Mouse (Mus musculus) heart, postnatal 0 days (tissue): ENCODE data around the gene Slc13a3. TPM values are rescaled to one million over a fixed set of nuclear protein-coding genes. Genes with fewer than 3 reads are reported as not detected.

Source experiments
- ATAC-seq: fragments of 200-750 bp; cut with Nextera tagmentation; 2 replicates; pipeline ENCODE4 v1.8.0; 2017; ENCODE audit warnings: low read depth, moderate number of reproducible peaks, moderate library complexity; ENCODE audit not compliant: insufficient read depth
- DNase-seq: peaks from one replicate; pipeline ENCODE4 v3.0.0-alpha.2; 2016; ENCODE audit warnings: low spot score
- H3K27ac ChIP-seq: fragments of 300-500 bp; sonication (generic); 2 replicates; pipeline ENCODE4 v1.5.1; 2014; ENCODE audit warnings: low read depth, mild to moderate bottlenecking
- H3K27me3 ChIP-seq: fragments of 300-500 bp; sonication (generic); 2 replicates; pipeline ENCODE4 v1.6.1; 2014; ENCODE audit warnings: low read length, mixed read lengths; ENCODE audit not compliant: control insufficient read depth, insufficient read depth
- H3K36me3 ChIP-seq: fragments of 300-500 bp; sonication (generic); replicated peaks from 2 replicates; pipeline ENCODE4 v1.6.1; 2014; ENCODE audit warnings: low read length, mixed read lengths; ENCODE audit not compliant: control insufficient read depth, insufficient read depth
- H3K4me1 ChIP-seq: fragments of 300-500 bp; sonication (generic); 2 replicates; pipeline ENCODE4 v1.6.1; 2014; ENCODE audit warnings: antibody characterized with exemption; ENCODE audit not compliant: control insufficient read depth, insufficient read depth
- H3K4me2 ChIP-seq: fragments of 300-500 bp; sonication (generic); 2 replicates; pipeline ENCODE4 v1.6.1; 2014; ENCODE audit warnings: low read depth, mild to moderate bottlenecking, low read length, moderate library complexity
- H3K4me3 ChIP-seq: fragments of 300-500 bp; sonication (generic); 2 replicates; pipeline ENCODE4 v1.5.1; 2014; ENCODE audit warnings: low read depth, low read length
- H3K9ac ChIP-seq: fragments of 300-500 bp; sonication (generic); replicated peaks from 2 replicates; pipeline ENCODE4 v1.6.1; 2014; ENCODE audit warnings: low read depth, low read length, mixed read lengths
- H3K9me3 ChIP-seq: fragments of 300-500 bp; sonication (generic); replicated peaks from 2 replicates; pipeline ENCODE4 v1.6.1; 2016; ENCODE audit warnings: low read length; ENCODE audit not compliant: control insufficient read depth
- CTCF ChIP-seq: IDR thresholded peaks from 2 replicates; pipeline ENCODE4 v1.5.1; 2016; ENCODE audit warnings: antibody characterized with exemption, control low read depth, low read depth
- EP300 ChIP-seq: IDR thresholded peaks from 2 replicates; pipeline ENCODE4 v1.6.1; 2016; ENCODE audit warnings: antibody characterized with exemption, low read depth
- WGBS: fragments of 180-500 bp; shearing (Covaris S2); extraction: QIAGEN DNeasy Blood & Tissue Kit; methylation state at CpG from one replicate; pipeline ENCODE4 v1.1.7; 2014; 5-methylcytosine and 5-hydroxymethylcytosine counted together
- polyA plus RNA-seq: library from polyadenylated mRNA; unstranded; fragments of >200 nt; fragmentation: Nextera tagmentation; extraction: Ambion mirVana; gene quantifications from 2 replicates; pipeline ENCODE4 v1.2.1, GENCODE M21; 2015
- total RNA-seq: library from RNA; depleted of rRNA; stranded (reverse); fragments of >200 nt; gene quantifications from 2 replicates; pipeline ENCODE4 v1.2.3, GENCODE M21; 2014; ENCODE audit warnings: low replicate concordance

The Slc13a3 gene
- total and polyA plus RNA-seq, 2 experiments from 2014 or later, result 0.16 TPM; not detected in 1

DNA sequence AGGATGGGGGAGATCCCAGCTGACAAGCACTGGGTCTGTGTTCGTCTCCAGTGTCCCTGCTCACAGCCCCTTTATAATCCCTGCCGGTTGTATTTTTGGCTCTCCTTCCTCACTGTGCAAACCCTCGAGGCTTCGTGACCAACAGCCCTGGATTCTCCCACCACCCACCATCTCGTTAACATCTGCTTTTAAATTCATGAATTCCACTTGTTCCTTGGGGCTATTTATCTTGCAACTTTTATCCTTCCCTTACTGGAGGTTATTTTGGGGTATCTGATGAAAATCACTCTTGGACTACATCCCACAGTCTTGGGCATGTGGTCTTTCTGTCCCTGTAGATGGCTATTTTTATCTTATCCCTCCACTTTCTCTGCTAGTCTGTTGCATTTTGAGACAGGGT, 37.4 kb upstream of the Slc13a3 start:
- no peak for DNase-seq
- no peak overlapping the region for H3K4me2 ChIP-seq
- 25% methylated on average over 5 of the region's 5 CpGs for WGBS
- no peak overlapping the region for H3K9ac ChIP-seq
- no peak for ATAC-seq
- H3K27me3 ChIP-seq, result no peaks in the 10 kb centered on the region
- H3K4me1 ChIP-seq, result 0 out of 2 replicates have a peak, but pooled peaks cover 10% of the 10 kb centered on the region
- no peaks in the 10 kb centered on the region for H3K9me3 ChIP-seq
- H3K36me3 ChIP-seq, result no peaks in the 10 kb centered on the region
- no peak overlapping the region for H3K4me3 ChIP-seq
- no peak overlapping the region for H3K27ac ChIP-seq
- no peak for TF ChIP-seq CTCF
- TF ChIP-seq EP300, result no peak

DNA sequence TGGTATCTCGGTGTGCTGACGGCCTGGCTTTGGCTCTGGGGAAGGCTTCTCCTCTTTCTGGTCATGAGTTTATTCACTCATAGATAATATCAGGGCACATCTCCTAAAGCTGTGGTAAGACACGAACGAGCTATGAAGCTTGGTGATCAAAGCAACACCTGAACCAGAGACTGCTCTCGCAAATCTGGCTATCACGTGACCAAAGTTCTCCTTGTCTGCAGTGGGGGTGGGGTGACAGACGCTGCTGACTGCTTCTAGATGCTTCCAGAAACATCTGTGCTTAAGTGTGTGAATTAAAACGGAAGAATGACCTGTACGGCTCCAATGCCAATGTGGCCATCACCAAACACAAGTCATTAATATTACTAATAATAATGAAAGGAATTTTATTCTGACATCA, 36.7 kb upstream of the Slc13a3 start:
- no peak for ATAC-seq
- TF ChIP-seq EP300 (no peak), CTCF (no peak)
- no peak overlapping the region for H3K4me2 ChIP-seq

DNA sequence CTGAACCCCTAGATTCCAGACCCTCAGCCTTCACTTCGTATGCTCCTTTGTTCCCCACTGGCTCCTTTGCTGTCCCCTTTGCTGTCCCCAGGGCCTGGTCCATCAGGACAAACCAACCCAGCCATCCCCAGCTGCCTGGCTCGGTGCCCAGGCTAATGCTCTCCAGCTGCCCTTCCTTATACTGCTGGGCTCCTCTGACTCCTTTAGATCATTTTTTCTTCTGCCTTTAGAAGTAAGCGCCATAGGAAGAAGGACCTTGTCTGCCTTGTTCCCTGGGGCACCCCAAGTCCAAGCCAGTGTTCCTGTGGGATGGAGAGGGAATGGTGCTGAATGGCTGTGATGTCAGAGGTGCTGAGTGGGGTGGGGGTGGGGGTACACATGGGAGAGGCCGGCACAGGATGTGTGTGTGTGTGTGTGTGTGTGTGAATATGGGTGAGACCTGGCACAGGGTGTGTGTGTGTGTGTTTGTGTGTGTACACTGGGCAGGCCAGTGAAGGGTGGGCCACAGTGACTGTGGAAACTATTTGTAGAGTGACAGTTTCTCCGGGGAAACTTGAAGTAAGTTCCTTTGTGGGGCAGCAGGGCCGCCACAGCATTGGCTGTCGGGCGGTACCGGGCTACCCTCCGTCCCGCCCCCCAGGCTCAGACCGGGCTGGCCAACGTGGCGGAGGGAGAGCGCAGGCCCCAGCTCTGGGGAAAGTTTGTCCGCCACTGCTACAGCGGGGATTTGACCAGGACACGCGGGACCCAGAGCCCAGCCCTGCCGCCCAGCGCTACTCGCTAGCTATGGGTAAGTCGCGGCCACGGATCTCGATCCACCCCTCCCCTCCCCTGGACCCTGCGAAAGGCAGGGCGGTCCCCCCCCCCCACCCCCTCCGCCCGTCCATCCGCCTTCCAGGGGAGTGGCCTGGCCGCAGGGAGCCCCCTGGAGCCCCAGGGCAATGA, 30.5 kb upstream of the Slc13a3 start, which contains the start of gene Slc2a10:
TSS of gene Slc2a10 (plus strand) at position 529 of the 945 bp plus-strand sequence.
- peak within 1 kb of the TSS; percentile 83 for H3K4me2 ChIP-seq
- no peaks in the 10 kb centered on the region for H3K9me3 ChIP-seq
- DNase-seq (peak; percentile 26), ATAC-seq (peak; percentile 81)
- no peaks in the 10 kb centered on the region for H3K36me3 ChIP-seq
- WGBS, result 5% methylated on average over 25 of the region's 32 CpGs
- peak within 1 kb of the TSS; percentile 53 for H3K4me3 ChIP-seq
- H3K27me3 ChIP-seq, result peaks cover 11% of the 10 kb centered on the region; the same call in 1 of the 2 replicates
- TF ChIP-seq CTCF (no peak), EP300 (no peak)
- H3K4me1 ChIP-seq, result peaks cover 7% of the 10 kb centered on the region; the same call in 1 of the 2 replicates
- peak within 1 kb of the TSS; percentile 63 for H3K9ac ChIP-seq
- H3K27ac ChIP-seq, result 0 out of 2 replicates have a peak within 1 kb of the TSS, but pooled peaks have one; percentile 50

More for the DNA sequence above, 36.7 kb upstream of the Slc13a3 start:
- 0 out of 2 replicates have a peak, but pooled peaks cover 10% of the 10 kb centered on the region for H3K4me1 ChIP-seq
- no peak overlapping the region for H3K4me3 ChIP-seq
- peaks cover 7% of the 10 kb centered on the region; the same call in 1 of the 2 replicates for H3K27me3 ChIP-seq
- WGBS, result 46% methylated on average over 9 of the region's 9 CpGs
- H3K9me3 ChIP-seq, result no peaks in the 10 kb centered on the region
- no peak for DNase-seq
- no peak overlapping the region for H3K27ac ChIP-seq
- H3K36me3 ChIP-seq, result no peaks in the 10 kb centered on the region
- H3K9ac ChIP-seq, result no peak overlapping the region

GRCm38 (mm10) chr2:165498816-165499215, 25.8 kb upstream of the Slc13a3 start:
- no peak overlapping the region for H3K27ac ChIP-seq
- WGBS, result 51% methylated on average over 6 of the region's 6 CpGs
- ATAC-seq, result no peak

DNA sequence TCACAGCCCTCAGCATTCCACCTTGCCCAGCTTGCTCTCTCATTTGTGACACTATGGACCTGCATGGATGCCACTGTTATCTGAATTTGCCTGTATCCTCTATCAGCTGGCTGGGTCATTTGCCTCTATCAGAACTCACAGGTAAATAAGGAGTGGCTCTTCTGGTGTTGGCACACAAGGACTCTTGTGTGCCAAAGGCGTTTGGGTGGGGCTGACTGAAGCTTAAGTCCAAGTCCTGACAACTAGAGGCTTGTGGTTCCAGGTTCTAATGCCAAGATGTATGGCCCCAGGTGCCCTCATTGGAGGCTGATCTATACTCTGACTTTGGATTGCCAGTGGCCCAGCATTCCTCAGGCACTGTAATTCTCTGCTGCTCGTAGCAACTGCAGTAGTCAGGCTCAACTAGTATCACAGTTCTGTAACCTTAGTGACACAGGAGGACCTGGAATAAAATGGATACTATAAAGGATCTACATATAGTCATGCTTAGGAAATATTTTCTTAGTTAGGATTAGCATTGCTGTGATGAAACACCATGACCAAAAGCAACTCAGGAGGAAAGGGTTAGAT, 24.8 kb upstream of the Slc13a3 start:
- 0 out of 2 replicates have a peak, but pooled peaks cover under 1% of the 10 kb centered on the region for H3K4me1 ChIP-seq
- no peak overlapping the region for H3K9ac ChIP-seq
- H3K27me3 ChIP-seq, result peaks cover 3% of the 10 kb centered on the region; the same call in 1 of the 2 replicates
- H3K4me3 ChIP-seq, result no peak overlapping the region
- no peaks in the 10 kb centered on the region for H3K36me3 ChIP-seq
- ATAC-seq (no peak), DNase-seq (no peak)
- WGBS, result 61% methylated on average over 2 of the region's 2 CpGs
- H3K4me2 ChIP-seq, result no peak overlapping the region
- TF ChIP-seq CTCF (no peak), EP300 (no peak)
- no peak overlapping the region for H3K27ac ChIP-seq
- no peaks in the 10 kb centered on the region for H3K9me3 ChIP-seq

More at GRCm38 (mm10) chr2:165498816-165499215, 25.8 kb upstream of the Slc13a3 start:
- Histone ChIP-seq H3K36me3 (no peaks in the 10 kb centered on the region), H3K9me3 (no peaks in the 10 kb centered on the region), H3K4me1 (peaks cover 7% of the 10 kb centered on the region; the same call in 1 of the 2 replicates), H3K27me3 (peaks cover 3% of the 10 kb centered on the region; the same call in 1 of the 2 replicates), H3K4me2 (no peak overlapping the region), H3K9ac (no peak overlapping the region), H3K4me3 (no peak overlapping the region)
- no peak for DNase-seq
- TF ChIP-seq CTCF (no peak), EP300 (no peak)
